Mouse (Mus musculus): ENCODE results near the gene Zmynd8.

The Zmynd8 gene

GRCm38 (mm10) chr2:165898202-165899194, at the start of gene Zmynd8:
Zmynd8 (minus strand) TSS chr2:165899016.
- no peak for DNase-seq

DNA sequence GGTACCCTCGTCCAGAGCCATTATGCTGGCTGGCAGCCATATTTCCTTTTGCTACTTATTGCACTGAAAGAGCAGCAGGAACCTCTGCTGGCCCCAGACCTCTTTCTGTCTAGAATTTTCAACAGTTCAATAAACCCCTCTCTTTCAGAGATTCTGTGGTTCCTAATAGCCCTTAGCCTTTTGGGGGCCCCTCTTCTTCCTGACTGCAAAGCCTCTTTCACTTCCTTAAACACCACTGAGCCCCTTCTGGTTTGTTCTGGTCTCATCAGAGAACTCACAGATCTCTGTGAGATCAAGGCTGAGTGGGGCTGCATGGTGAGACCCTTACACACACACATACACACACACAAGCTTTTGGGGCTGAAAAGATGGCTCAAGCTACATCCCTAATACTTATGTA, 49.2 kb upstream of the Zmynd8 start:
- DNase-seq, result no peak

DNA sequence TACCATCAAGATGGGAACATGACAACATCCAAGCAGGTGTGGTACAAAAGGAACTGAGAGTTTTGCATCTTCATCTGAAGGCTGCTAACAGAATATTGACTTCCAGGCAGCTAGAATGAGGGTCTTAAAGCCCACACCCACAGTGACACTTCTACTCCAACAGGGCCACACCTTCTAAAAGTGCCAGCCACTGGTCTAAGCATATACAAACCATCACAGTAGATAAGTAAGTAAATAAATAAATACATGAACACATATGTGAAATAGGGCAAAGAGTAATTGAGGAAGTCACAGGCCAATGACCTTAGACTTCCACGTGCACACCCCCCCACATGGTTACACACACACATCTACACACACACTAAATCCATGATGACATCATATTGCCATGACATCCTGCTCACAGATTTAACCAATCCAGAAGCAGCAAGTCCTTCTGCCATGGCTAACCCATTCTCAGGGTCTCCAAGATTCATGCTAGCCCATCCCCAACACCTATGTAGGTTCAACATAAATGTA, 47.3 kb upstream of the Zmynd8 start:
- no peak for DNase-seq

- DNase-seq, result no peak
Measured at GRCm38 (mm10) chr2:165944576-165945351, 45.9 kb upstream of the Zmynd8 start.

DNA sequence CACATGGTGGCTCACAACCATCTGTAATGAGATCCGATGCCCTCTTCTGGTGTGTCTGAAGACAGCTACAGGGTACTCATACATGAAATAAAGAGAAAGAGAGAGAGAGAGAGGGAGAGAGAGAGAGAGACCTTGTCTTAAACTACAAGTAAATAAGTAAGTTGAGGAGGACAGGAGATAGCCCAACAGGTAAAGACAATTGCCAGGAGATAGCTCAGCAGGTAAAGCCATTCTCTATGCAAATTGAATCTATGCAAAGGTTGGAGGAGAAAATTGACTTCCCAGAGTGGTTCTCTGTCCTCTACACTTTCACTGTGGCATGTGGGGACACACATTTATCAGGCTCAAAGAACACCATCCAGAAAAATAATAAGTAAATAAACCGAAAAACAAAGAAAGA, 44.3 kb upstream of the Zmynd8 start:
- DNase-seq, result no peak

DNA sequence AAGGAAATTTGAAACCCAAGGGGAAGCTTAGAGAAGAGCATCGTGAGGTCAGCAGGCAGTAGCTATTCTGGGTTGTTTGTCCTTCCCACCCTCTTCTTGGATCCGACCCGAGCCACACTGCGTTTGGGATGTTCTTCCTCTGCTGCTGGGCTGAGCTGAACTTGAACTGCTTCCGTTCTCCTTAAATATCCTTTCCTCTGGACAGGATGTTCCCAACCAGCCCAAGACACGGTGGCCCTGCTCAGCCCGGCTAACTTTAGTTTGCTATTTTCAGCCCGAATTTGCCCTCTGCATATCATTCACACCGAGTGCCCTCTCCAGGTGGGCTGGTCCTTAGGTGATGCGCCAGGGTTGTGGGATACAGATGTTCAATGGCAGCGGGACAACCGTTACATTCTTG, 37.3 kb upstream of the Zmynd8 start:
- DNase-seq, result peak; percentile 68

- no peak for DNase-seq
Measured at GRCm38 (mm10) chr2:165927705-165928104, 28.9 kb upstream of the Zmynd8 start.

GRCm38 (mm10) chr2:165926191-165926590, 27.4 kb upstream of the Zmynd8 start:
- DNase-seq, result no peak

DNA sequence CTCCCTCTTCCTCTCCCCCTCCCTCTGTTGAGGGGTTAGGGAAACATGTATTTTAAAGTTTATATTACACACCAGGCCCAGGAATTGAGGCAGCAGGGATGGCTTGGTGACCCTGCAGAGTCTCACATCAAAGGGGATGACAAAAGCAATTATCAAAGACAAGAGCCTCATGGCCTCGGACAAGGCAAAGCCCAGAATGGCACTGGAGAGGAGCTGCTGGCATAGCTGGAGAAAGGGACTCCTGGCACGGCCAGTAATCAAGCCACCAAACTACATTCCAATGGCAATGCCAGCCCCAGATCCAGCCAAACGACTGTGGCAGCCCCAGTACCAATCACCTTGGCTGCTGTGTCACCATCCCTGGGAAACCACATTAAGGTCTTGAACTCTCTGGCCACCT, 26.3 kb upstream of the Zmynd8 start:
- no peak for DNase-seq

DNA sequence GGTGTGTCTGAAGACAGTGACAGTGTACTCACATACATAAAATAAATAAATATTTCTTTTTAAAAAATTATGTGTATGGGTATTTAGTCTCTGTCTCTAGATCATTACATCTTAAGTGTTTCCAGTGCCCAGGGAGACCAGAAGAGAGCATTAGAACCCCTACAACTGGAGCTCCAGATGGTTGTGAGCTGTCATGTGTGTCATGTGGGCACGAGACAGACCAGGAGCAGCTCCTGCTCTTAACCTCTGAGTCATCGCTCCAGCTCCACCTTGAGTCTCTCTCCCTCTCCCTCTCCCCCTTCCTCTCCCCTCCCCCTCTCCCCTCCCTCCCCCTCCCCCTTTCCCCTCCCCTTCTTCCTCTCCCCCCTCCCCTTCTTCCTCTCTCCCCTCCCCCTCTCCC, 25.9 kb upstream of the Zmynd8 start:
- no peak for DNase-seq

DNA sequence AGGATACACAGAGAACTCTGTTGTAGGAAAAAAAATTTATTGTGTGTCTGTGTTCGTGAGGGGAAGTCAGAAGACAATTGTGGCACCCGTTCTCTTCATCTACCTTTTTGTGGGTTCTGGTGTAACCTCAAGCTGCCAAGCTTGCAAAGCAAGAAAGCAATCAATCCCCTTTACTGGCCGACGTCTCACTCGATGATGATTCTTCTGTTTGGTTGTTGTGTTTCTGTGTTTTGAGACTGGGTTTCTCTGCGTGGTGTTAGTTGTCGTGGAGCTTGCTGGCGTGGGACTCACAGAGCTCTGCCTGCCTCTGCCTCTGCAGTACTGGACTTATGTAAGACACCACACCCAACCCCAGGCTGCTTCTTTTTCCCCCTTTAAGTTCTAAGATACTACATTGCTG, 24.9 kb upstream of the Zmynd8 start:
- no peak for DNase-seq

DNA sequence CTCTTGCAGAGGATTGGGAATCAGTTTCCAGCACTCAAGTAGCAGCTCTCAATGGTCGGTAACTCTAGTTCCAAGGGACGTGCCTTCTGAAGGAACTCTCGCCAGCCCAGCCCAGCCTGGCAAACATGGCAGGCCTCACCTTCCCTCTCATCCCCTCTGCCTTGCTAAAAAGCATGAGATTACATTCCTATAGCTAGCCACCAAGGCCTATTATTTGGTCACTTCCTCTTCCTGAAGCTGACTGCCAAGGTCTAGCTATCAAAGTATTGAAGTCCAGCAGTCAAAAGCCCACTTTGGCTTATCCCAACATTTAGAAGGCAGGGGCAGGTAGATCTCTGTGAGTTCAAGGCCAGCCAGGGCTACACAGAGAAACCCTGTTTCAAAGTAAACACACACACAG, 24.2 kb upstream of the Zmynd8 start:
- DNase-seq, result no peak

- DNase-seq, result peak; percentile 48
Measured at GRCm38 (mm10) chr2:165922047-165922728, 23.4 kb upstream of the Zmynd8 start.

DNA sequence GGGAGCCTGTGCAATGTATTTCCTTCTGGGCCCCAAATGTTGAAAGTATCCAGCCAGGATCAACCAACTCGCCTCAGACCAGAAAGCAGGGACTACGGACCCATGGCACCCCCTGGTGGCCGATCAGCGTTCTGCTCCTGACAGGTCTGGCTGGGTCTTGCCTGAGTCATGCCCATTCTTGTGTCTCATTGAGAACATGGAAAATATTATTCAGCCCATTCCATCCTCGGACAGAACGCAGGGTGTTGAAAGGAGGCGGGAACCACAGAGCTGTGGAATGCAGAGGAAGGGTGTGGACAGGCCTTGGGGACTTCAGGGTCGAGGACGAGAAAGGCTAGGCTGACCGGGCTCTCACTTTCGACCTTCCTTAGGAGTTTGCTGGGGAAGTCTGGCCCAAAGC, 15.5 kb upstream of the Zmynd8 start:
- peak; percentile 92 for DNase-seq

DNA sequence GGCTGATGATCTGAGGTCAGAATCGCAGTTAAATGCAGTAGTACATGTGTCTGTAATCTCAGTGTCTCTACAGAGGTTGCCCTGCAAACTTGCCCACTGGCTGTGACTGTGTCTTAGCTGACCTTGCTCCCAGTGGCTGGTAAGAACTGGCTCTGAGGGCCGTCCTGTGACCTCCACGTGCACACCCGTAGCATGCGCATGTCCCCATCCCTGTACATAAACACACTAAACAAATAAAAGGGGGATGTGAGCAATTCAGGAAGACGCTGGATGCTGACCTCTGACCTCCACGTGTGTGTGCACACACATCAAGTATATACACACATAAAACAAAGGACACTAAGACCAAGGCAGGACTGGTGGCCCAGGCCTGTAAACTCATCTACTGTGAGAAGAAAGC, 14.3 kb upstream of the Zmynd8 start:
- DNase-seq, result peak; percentile 39

DNA sequence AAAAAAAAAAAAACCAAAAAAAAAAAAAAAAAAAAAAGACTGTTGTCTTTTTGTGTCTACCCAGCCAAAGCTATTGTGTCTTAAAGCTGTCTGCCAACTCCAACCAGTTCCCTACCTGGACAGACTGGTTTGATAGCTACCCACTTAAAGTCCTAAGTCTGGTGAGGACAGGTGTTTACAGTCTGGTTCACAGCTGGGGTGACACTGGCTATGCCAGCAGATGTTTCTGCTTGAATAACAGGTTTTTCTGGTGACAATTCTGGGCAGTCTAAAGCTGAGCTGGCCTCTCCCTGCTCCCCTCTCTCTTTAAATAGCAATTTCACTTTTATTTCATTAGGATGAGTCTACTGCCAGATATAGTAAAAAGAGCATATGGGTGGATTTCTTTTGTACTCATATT, 10.9 kb upstream of the Zmynd8 start:
- DNase-seq, result no peak

DNA sequence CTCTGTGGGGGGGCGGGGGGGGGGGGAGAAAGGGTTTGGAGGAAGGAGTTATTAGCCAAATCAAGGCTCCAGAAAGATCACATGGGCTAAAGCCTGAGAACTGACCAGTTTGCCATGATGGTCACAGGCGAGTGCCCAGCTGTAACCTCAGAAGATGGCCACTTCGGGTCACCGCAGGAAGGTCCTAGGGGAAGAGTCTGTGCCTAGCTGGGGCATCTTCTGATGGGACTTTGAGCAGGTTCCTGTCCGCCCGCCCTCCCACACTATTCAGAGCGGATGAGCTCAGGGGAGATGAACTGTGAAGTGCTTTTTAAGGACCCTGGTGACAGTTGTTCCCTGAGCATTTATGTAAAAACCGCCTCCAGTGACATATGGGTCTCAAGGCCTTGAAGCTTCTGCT, 8.4 kb upstream of the Zmynd8 start:
- no peak for DNase-seq

- no peak for DNase-seq
Measured at GRCm38 (mm10) chr2:165906332-165906945, 7.6 kb upstream of the Zmynd8 start.

- no peak for DNase-seq
Measured at GRCm38 (mm10) chr2:165901127-165901384, 2.2 kb upstream of the Zmynd8 start.

GRCm38 (mm10) chr2:165900351-165901126, 1.7 kb upstream of the Zmynd8 start:
- DNase-seq, result no peak

GRCm38 (mm10) chr2:165899923-165900322, 1.1 kb upstream of the Zmynd8 start:
- no peak for DNase-seq

DNA sequence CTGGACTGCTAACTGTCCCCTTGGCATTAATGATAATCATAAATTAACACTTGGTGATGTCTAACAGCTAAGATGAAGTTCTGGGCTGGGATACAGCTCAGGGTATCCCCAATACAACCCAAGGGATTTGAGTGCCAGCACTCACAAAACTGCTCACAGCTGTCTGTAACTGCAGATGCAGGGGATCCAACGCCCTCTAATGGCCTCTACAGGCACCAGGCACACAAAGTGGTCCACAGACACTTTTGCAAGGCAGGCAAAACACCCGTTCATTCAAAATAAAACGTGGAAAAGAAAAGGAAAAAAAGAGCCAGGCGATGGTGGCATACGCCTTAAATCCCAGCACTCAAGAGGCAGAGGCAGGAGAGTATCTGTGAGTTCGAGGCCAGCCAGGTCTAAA, 658 bp upstream of the Zmynd8 start:
- DNase-seq, result no peak

Data from kidney, adult 11 months (tissue).